Mouse (Mus musculus): ENCODE measurements around the gene Gorasp2. TPM values are rescaled to one million over a fixed set of nuclear protein-coding genes. Genes with fewer than 3 reads are reported as not detected.
A peak's percentile ranks its signal among the peaks of the same experiment; 100 is the strongest.

The Gorasp2 gene
- total RNA-seq (2022): 10 to 100 TPM; 79.1 to 86.6 (median 82.1) TPM

DNA sequence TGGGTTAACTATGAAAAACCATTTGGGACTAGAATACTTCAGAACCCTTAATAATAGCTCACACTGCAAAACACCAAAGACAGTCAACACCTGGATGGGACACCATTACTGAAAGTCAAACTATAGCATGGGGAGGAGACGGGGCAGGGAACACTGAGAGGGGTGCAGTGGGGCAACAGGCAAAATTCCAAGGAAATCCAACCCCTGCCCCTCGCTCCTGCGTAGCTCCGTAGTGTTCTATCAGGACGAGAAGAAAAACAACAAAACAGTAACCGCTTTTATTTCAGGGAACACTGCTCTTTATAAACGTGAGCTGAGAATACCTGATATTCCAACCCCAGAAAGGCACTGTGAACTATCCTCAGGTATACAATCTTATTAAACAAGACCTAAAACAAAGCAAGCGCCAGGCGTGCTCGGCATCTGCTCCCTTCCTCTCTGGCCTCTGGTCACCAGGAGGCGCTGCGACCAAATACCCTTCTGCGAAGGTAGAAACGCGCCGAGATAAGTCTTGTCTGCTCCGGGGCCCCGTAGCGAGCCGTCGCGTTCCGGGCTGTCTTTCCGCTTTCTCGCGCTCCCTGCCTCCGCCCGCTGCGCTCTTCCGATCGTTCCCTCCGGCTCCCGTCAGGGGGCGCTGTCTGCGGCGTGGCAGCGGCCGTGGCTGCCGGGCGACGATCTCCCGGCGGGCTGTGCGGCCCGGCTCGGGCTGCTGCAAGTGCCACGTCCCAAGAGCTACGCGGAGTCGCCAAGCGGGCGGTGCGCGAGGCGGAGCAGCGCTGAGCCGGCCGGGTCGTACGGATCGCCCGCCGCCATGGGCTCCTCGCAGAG is at the start of gene Gorasp2:
TSS of gene Gorasp2 (plus strand) at position 690 of the 828 bp plus-strand sequence.
- DNase-seq (ENCODE audit: low spot score in 2 of 2): peak; percentile 91 to 93

DNA sequence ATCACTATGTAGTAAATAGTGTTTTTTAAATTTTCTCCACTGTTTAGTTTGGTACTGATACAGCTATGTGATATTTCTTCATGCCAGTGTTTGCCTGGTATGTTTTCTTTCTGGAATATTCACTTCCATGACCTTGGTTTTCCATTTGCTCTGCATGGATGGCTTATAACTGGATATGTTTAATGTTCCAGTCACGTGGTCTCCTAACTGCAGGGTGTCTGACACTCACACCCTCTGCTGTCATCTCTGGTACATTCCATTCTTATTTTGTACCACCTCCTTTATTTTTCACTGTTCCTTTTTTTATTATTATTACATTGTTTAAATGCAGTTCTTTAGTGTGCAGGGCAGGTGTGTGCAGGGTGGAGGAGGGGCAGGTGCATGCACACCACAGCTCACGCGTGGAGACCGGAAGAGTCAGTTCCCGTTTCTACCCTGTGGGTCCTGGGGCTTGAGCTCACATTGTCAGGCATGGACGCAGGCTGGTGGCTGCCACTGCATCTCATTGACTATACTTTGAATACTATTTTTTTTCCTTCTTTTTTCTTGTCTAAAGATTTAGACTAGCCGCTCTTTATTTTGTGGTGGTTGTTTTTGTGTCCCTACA is 46.5 kb upstream of the Gorasp2 start:
- no peak for DNase-seq (ENCODE audit: low spot score in 2 of 2)

GRCm38 (mm10) chr2:70616076-70616475 is 45.3 kb upstream of the Gorasp2 start:
- no peak for DNase-seq (ENCODE audit: low spot score in 2 of 2)

GRCm38 (mm10) chr2:70616617-70617016 is 44.8 kb upstream of the Gorasp2 start:
- no peak for DNase-seq (ENCODE audit: low spot score in 2 of 2)

GRCm38 (mm10) chr2:70619232-70619835 is 42.0 kb upstream of the Gorasp2 start:
- DNase-seq (ENCODE audit: low spot score in 2 of 2): no peak

DNA sequence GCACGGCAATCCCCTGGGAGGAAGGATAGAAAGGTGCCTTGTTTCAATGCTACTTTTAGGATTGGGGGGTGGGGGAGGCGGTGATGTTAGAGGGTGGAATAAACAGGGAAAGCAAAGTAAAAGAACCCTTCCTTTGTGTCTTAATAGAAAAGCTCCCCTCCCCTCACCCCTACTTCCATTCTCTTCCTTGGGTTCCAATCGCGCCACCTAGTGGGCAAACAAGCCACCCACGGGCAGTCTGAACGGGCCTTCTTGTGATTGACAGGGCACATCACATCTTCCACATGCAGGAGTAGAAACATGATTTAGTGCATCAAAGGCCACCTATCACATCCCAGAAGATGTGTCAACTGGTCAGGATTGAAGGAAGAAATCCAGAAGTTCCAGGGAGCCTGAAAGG is 41.2 kb upstream of the Gorasp2 start:
- no peak for DNase-seq (ENCODE audit: low spot score in 2 of 2)

- no peak for DNase-seq (ENCODE audit: low spot score in 2 of 2)
These were observed 39.1 kb upstream of the Gorasp2 start for GRCm38 (mm10) chr2:70622244-70622643.

- no peak for DNase-seq (ENCODE audit: low spot score in 2 of 2)
These were observed 35.6 kb upstream of the Gorasp2 start for GRCm38 (mm10) chr2:70625761-70626160.

DNA sequence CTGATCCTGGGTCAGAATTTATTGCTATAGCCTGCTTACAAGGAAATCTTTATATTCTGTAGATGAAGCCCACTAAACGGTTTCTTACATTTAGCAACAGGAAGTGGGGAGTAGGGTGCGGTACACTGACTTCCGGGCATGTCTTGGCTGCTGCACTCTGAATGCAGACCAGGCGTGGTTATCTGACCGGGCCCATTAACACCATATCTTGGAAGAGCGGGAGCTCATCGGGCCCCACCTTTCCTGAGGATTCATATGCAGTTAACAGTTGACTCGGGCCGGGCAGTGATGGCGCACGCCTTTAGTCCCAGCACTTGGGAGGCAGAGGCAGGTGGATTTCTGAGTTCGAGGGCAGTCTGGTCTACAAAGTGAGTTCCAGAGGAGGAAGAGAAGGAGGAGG is 33.0 kb upstream of the Gorasp2 start:
- no peak for DNase-seq (ENCODE audit: low spot score in 2 of 2)

GRCm38 (mm10) chr2:70629339-70629761 is 32.0 kb upstream of the Gorasp2 start:
- no peak for DNase-seq (ENCODE audit: low spot score in 2 of 2)

DNA sequence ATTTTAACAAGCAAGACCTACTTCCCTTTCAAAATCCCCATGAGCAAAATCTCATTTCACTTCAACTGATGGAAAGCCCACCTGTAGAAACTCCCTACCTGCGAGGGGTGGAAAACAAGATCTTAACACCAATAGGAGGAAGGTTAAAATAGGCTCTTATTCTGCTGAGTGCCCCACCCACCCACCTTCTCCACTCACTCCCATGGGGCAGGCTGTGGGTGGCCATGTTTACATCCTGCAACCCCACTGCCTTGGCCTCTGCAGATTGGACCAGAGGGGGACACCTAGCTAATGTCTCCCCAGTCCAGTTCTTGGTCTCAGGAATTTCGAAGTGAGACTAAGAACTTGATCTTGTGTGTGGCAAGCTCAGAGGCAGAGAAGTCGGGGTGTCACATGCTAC is 31.5 kb upstream of the Gorasp2 start:
- no peak for DNase-seq (ENCODE audit: low spot score in 2 of 2)

DNA sequence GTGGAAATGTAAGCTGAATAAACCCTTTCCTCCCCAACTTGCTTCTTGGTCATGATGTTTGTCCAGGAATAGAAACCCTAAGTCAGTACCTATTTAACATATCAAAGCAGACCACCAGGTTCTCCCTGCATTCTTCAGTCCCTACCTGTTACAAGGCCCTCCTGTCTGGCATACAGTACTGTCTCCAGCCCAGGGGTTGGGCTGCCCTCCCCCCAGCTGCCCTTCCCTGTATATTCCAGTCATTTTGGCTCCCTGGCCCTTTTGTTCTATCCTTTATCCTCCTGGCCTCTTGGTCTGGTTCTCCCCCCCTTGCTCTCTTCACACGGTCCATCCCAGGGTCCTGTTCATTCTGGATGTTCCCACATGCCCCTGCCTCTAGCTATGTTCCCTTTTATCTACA is 30.1 kb upstream of the Gorasp2 start:
- DNase-seq (ENCODE audit: low spot score in 2 of 2): no peak

GRCm38 (mm10) chr2:70632412-70632811 is 29.0 kb upstream of the Gorasp2 start:
- no peak for DNase-seq (ENCODE audit: low spot score in 2 of 2)

DNA sequence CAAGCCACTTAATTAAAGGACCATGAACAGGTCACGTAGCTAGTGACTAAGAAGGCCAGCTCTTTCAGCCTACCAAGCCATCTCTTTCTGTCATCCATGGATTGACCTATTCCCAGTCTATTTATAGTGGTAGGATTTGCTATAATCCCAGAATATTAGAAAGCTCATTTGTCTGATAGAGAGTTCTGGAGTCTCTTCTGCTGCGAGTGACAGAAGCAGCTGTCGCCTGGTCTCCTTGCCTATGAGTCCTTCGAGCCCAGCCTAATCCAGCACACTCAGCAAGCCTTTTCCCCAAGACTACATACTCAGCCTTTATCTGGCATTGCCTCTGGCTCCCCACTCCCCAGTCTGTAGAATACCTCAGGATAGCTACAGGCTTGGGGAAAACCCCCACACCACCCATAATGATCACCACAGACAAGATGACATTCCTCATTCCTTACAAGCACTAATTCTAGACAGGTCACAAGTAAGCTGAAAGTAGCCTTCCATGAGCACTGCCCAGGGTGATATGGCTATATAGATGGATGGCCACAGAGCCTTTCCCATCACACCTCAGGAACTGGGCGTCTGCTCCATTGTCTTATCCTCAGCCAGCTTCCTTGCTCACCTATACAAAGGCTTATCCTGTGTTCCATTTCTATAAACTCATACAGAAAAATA is 27.2 kb upstream of the Gorasp2 start:
- DNase-seq (ENCODE audit: low spot score in 2 of 2): no peak

- no peak for DNase-seq (ENCODE audit: low spot score in 2 of 2)
These were observed 20.4 kb upstream of the Gorasp2 start for GRCm38 (mm10) chr2:70640968-70641367.

DNA sequence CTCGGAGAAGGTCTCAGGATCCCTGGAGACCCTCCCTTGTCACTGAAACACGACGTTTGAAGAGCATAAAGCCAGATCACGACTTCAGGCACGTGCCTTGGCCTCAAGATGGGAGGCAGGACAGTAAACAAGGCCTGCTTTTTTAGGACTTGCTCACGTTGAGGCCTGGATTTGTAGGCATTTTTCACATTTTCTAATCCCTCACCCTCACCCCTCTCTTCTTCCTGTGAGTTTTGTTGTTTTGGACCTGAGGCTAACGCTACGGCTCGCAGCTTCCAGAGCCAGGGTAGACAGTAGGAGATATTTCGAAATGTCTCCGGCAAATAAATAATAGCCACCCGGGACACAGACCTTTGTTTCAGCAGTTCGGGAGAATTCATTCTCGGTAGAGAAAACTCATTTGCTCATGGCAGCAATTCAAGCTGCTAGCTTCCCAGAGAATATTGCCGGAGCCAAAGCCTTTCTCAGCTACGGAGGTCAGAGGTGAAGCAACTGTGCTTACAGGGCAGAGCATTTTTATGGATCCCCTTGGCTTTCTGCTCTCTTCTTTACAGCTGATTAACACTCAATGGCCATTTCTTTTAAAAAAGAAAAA is 18.3 kb upstream of the Gorasp2 start:
- no peak for DNase-seq (ENCODE audit: low spot score in 2 of 2)

DNA sequence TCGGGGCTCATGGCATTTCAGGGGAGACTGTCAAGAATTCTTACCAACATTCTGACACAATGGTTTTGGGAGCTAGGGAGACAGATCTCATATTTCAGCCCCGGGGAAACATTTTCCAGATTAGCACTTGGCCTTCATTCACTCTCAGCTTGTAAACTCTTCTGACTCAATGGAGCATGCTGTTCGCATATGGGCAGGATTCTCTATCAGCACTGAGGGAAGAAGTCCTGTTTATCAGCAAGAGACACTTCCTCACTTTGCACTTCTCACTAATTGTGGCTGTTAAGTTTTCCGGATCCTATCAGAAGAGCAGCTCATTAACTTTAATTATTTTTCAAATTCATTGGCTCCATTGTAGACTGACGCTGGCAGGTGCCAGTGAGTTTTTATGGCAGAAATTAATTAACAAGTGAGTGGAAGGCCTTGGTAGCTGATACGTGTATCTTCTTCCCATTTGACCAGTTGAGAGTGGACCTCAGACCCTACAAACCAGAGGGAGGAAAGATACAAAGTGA is 16.1 kb upstream of the Gorasp2 start:
- no peak for DNase-seq (ENCODE audit: low spot score in 2 of 2)

GRCm38 (mm10) chr2:70647681-70648080 is 13.7 kb upstream of the Gorasp2 start:
- no peak for DNase-seq (ENCODE audit: low spot score in 2 of 2)

DNA sequence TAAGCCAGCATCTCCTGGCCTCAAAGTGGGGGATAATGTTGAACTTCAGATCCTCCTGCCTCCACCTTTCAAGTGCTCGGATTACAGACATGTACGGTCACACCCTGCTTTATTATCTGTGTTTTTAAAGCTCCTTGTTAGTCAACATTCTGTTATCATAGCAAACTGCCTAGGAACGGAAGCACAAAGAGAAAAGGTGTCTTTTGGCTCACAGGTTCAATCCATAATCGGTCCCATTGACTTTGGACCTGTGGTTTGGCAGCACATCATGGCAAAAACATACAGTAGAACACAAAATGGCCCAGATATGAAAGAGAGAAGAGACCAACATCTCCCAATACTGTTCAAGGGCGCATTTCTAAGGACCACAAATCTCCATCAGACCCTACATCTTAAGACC is 13.1 kb upstream of the Gorasp2 start:
- no peak for DNase-seq (ENCODE audit: low spot score in 2 of 2)

GRCm38 (mm10) chr2:70649471-70649870 is 11.9 kb upstream of the Gorasp2 start:
- DNase-seq (ENCODE audit: low spot score in 2 of 2): no peak

DNA sequence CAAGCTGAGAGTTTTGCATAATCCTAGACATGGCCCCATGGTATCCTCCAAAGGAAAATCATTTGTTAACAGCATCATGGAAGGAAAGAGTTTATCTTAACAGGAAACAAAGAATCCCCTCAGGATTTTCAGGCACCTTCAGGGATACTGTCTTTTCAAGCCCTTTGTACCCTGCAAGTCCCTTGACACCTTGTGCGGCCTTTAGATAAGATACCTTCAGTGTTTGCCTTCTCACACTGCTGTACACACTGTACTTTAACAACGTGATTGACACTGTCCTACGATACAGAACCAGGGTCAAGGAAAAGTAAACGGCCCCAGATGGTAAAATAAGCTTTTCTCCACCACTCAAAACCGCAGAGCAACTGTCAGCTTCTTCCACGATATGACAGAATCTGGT is 9.6 kb upstream of the Gorasp2 start:
- no peak for DNase-seq (ENCODE audit: low spot score in 2 of 2)

Data from gastrocnemius, adult 8-10 months (tissue).